Mouse (Mus musculus) liver, adult 2 months (tissue): ENCODE measurements around the gene Polk. TPM values are rescaled to one million over a fixed set of nuclear protein-coding genes. Genes with fewer than 3 reads are reported as not detected.

ENCODE experiments used
- DNase-seq: peaks from one replicate; pipeline ENCODE4 v3.0.0-alpha.2; 2011; ENCODE audit warnings: low read depth, low spot score; ENCODE audit errors: extremely low read depth
- H3K27ac ChIP-seq: fragments of 200-500 bp; replicated peaks from 2 replicates; pipeline ENCODE4 v1.5.1; 2012; ENCODE audit warnings: low read depth, mild to moderate bottlenecking, control low read depth, inconsistent platforms, low read length; ENCODE audit not compliant: insufficient read depth
- H3K27me3 ChIP-seq: fragments of 200-500 bp; 2 replicates; pipeline ENCODE4 v1.6.1; 2012; ENCODE audit warnings: mild to moderate bottlenecking, moderate library complexity, low read length, inconsistent platforms; ENCODE audit not compliant: control insufficient read depth, insufficient read depth
- H3K36me3 ChIP-seq: fragments of 200-500 bp; 2 replicates; pipeline ENCODE4 v1.6.1; 2012; ENCODE audit warnings: low read length, inconsistent platforms; ENCODE audit not compliant: control insufficient read depth, insufficient read depth
- H3K4me1 ChIP-seq: fragments of 200-500 bp; 2 replicates; pipeline ENCODE4 v1.6.1; 2011; ENCODE audit warnings: low read length; ENCODE audit not compliant: control insufficient read depth, insufficient read depth
- H3K4me3 ChIP-seq: fragments of 200-500 bp; 2 replicates; pipeline ENCODE4 v1.5.1; 2011; ENCODE audit warnings: low read depth, mild to moderate bottlenecking, control low read depth, low read length, moderate library complexity; ENCODE audit not compliant: insufficient read depth
- H3K79me2 ChIP-seq: fragments of 200-500 bp; 2 replicates; pipeline ENCODE4 v1.6.1; 2012; ENCODE audit warnings: inconsistent platforms, mild to moderate bottlenecking, low read length, moderate library complexity; ENCODE audit not compliant: control insufficient read depth, insufficient read depth
- H3K9ac ChIP-seq: fragments of 200-500 bp; 2 replicates; pipeline ENCODE4 v1.6.1; 2012; ENCODE audit warnings: low read depth, mild to moderate bottlenecking, control low read depth, inconsistent platforms, low read length
- CTCF ChIP-seq: fragments of 200-500 bp; IDR thresholded peaks from 2 replicates; pipeline ENCODE4 v1.5.1; 2011; ENCODE audit warnings: low read depth, low read length, control low read depth
- POLR2A ChIP-seq: fragments of 200-500 bp; IDR thresholded peaks from 2 replicates; pipeline ENCODE4 v1.6.1; 2011; ENCODE audit warnings: low read length, control low read depth; ENCODE audit not compliant: insufficient read depth; ENCODE audit errors: extremely low read depth
- WGBS: fragments of 180-500 bp; shearing (Covaris S2); methylation state at CpG from one replicate; pipeline ENCODE4 v1.1.7; 2018; 5-methylcytosine and 5-hydroxymethylcytosine counted together
- polyA plus RNA-seq: library from polyadenylated mRNA; depleted of rRNA; stranded (reverse); fragments of >200 nt; gene quantifications from 2 replicates; pipeline ENCODE4 v1.2.3, GENCODE M21; 2012
- total RNA-seq: library from RNA; depleted of rRNA; stranded (reverse); fragments of >200 nt; gene quantifications from 2 replicates; pipeline ENCODE4 v1.2.3, GENCODE M21; 2014

Polk gene
- total and polyA plus RNA-seq, 2 experiments, result 0.75 to 6.5 TPM

DNA sequence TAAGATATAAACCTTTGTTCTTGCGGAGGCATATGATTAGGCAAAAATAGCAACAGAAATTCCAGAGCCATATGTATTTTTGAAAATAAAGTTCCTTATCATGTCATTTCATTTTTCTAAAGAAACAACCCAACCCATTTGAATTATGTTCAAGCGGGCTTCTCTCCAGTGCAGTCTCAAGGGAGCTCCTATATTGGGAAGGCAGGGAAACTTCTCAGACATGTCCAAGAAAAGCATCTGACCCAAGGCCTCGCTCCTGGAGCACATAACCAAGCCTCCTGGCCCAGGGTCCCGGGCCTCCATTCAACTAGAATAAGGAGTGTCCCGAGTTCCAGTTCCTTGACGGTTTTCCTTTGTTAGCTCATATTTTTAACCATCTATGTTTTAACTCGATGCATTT, 91.5 kb downstream of the Polk start:
- no peak overlapping the region for H3K9ac ChIP-seq
- no peaks in the 10 kb centered on the region for H3K4me1 ChIP-seq
- H3K27ac ChIP-seq, result no peak overlapping the region
- WGBS, result 91% methylated on average over 7 of the region's 7 CpGs
- H3K36me3 ChIP-seq, result no peaks in the 10 kb centered on the region
- no peak for TF ChIP-seq CTCF
- TF ChIP-seq POLR2A, result no peak
- no peak for DNase-seq
- H3K79me2 ChIP-seq, result no peaks in the 10 kb centered on the region
- no peaks in the 10 kb centered on the region for H3K27me3 ChIP-seq
- H3K4me3 ChIP-seq, result no peak overlapping the region

DNA sequence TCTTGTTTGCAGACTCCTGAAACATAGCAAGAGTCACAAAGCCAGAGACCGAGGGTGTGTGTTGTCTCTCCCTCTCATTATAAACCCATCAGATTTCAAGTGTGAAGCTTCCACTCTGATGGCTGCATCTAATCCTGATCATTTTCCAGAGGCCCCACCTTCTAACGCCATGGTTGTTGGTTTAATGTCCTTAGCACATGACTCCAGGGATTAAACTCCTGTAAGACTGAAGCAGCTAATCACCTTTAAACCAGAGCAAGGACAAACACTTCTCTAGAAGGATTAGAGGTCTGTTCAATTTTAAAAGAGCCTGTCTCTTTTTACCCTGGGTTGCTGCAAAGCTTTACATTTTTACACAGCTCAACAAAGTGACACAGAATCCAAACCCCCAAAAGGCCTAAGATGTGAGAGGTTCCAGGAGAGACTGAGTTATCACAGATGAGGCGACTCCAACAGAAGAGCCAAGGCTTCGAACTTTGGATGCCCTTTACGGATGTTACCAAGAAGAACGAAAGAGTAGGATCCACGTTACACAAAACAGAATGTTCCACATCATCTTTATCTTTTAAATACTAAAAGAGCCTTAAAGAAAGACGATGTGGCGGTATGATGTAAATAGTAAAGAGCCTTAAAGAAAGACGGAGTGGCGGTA, 92.0 kb downstream of the Polk start:
- WGBS, result 90% methylated on average over 11 of the region's 11 CpGs
- Histone ChIP-seq H3K4me1 (no peaks in the 10 kb centered on the region), H3K9ac (no peak overlapping the region), H3K4me3 (no peak overlapping the region), H3K36me3 (no peaks in the 10 kb centered on the region), H3K27me3 (no peaks in the 10 kb centered on the region), H3K27ac (no peak overlapping the region), H3K79me2 (no peaks in the 10 kb centered on the region)
- DNase-seq, result no peak
- TF ChIP-seq POLR2A (no peak), CTCF (no peak)

DNA sequence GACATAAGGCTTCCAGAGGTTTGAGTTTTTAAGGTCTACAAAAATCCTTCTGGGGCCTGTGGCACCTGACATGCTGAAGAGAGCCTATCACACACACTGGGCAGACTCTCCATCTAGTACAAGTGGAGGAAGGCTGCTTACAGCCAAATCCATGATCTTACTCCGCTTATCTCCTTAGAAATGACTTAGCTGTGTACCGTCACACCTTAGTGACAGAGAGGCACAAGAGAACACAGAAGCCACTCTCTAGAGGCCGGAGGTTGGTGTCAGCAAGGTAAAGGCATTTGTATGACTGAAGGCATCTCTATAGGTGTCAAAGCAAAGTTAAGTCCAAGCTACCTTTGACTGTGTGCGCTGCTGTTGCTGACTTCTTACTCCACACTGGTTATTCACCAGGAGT, 101.9 kb downstream of the Polk start:
- H3K36me3 ChIP-seq, result no peaks in the 10 kb centered on the region
- H3K9ac ChIP-seq, result no peak overlapping the region
- TF ChIP-seq POLR2A (no peak), CTCF (no peak)
- DNase-seq, result no peak
- 98% methylated on average over 4 of the region's 4 CpGs for WGBS
- no peak overlapping the region for H3K27ac ChIP-seq
- no peaks in the 10 kb centered on the region for H3K27me3 ChIP-seq
- no peak overlapping the region for H3K4me3 ChIP-seq
- H3K4me1 ChIP-seq, result no peaks in the 10 kb centered on the region
- H3K79me2 ChIP-seq, result no peaks in the 10 kb centered on the region

DNA sequence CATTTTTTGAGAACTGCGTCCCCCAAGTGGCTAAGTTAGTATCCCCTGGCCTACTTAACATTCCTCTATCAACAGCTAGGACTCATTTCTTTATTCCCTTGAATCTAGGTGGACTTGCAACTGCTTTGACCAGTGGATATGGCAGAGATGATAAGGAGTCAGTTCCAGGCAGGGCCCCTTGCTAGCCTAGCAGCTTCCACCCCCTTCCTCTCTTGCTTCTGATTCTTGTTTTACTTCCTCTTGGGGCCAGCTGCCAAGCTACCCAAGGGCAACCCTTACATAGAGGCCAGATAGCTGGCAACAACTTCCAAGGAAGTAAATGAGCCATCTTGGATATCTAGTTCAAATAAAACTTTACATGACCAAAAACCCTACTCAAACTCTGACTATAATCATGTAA, 105.5 kb downstream of the Polk start:
- Histone ChIP-seq H3K4me3 (no peak overlapping the region), H3K36me3 (no peaks in the 10 kb centered on the region), H3K79me2 (no peaks in the 10 kb centered on the region), H3K27me3 (no peaks in the 10 kb centered on the region), H3K9ac (no peak overlapping the region), H3K27ac (no peak overlapping the region), H3K4me1 (no peaks in the 10 kb centered on the region; the same call in 1 of the 2 replicates)
- DNase-seq, result no peak
- TF ChIP-seq POLR2A (no peak), CTCF (no peak)
- WGBS, result 84% methylated on average over 1 of the region's 1 CpGs

DNA sequence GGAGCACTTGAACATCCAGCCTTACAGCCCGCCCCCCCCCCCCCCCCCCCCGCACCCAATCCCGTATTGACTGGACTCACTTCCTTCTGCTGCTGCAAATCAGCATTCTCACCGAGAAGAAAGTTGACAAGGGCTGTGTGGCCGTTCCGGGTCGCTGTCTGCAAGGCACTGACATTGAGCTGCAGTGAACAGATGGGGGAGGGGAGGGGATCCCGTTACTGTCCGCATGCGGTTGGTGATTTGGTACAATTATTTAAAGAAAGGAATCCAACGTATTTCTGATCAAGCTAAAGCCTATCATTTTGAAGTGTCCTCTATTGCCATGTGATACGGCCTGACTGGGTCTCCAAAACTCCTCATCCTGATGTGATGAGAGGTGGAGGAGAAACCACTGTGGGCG, 106.6 kb downstream of the Polk start:
- TF ChIP-seq CTCF (no peak), POLR2A (no peak)
- 31% methylated on average over 13 of the region's 13 CpGs for WGBS
- no peak overlapping the region for H3K9ac ChIP-seq
- H3K4me3 ChIP-seq, result no peak overlapping the region
- no peak for DNase-seq
- no peaks in the 10 kb centered on the region for H3K36me3 ChIP-seq
- no peaks in the 10 kb centered on the region for H3K79me2 ChIP-seq
- H3K4me1 ChIP-seq, result peaks cover 2% of the 10 kb centered on the region
- no peaks in the 10 kb centered on the region for H3K27me3 ChIP-seq
- no peak overlapping the region for H3K27ac ChIP-seq

DNA sequence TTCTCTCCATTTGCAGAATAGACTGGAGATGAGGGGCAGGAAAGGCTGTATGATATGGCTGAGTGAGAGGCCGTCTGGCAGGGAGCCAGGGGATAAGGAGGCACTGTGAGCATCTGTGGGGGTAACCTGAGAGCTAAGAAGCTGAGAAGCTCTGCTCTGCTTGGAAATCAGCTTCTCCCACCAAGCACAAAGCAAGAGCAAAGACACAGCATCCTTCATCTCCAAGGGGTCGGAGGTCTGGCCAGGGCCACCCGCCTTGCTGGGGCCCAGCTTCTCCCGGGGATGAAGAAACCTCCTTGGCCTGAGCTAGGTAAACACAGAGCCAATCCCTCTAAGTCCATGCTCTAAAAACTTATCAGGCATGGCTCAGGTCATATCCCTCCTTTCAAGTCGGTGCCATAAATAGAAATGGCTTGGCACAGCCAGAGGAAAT, 107.5 kb downstream of the Polk start:
- H3K27ac ChIP-seq, result no peak overlapping the region
- H3K36me3 ChIP-seq, result no peaks in the 10 kb centered on the region
- H3K4me1 ChIP-seq, result peaks cover 2% of the 10 kb centered on the region
- H3K79me2 ChIP-seq, result no peaks in the 10 kb centered on the region
- no peaks in the 10 kb centered on the region for H3K27me3 ChIP-seq
- no peak for TF ChIP-seq POLR2A
- TF ChIP-seq CTCF, result no peak
- DNase-seq, result no peak
- no peak overlapping the region for H3K9ac ChIP-seq
- 56% methylated on average over 5 of the region's 5 CpGs for WGBS
- no peak overlapping the region for H3K4me3 ChIP-seq
